14 mouse cellular contexts compared by ENCODE assay signal in the genomic region with DNA sequence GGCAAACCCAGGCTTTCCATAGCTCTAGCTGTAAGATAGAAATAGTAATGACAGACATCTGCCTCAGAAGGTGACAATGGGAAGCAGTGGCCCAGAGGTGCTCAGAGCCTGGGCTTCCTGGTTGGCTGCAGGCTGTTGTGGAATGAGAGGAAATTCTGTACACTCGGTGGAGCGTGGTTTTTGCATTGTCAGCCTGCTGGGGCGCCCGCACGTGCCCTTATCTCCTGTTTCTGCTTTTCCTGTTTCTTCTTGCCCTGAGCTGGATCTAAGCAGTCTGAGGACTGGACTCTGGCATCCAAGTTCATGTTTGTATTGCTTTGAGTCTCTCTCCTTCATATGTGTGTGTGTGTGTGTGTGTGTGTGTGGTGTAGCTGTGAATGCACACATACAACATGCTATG. TPM values are rescaled to one million over a fixed set of nuclear protein-coding genes. Genes with fewer than 3 reads are reported as not detected.
DNase-seq lines count a peak whose midpoint lies in the region; ATAC-seq and TF ChIP-seq lines count a peak whose summit lies in the region.
"Had no signal": no experiment of that assay in that cellular context is flagged by ENCODE, and none has a peak within 500 bp of the region (broad histone marks: within the 10 kb centered on the region; RNA-seq: fewer than 3 reads in every experiment).

No protein-coding gene starts in this region.

- WGBS in kidney, adult 2 months = 6% methylated on average over 5 of the region's 5 CpGs
- WGBS in liver, embryonic 13.5 days (ENCODE audit: insufficient replicate concordance) = 10% methylated on average over 5 of the region's 5 CpGs

- peak overlapping the region; percentile 78 for H3K27ac ChIP-seq in kidney, adult 2 months (ENCODE audit: insufficient read depth, low read depth, low read length)
- peak overlapping the region; percentile 50; the same call in 1 of the 2 replicates for H3K27ac ChIP-seq in liver, embryonic 13.5 days
- H3K27ac ChIP-seq: forebrain, embryonic 15.5 days; heart, embryonic 15.5 days; limb, embryonic 13.5 days had no signal

- no peaks in the 10 kb centered on the region for H3K36me3 ChIP-seq in kidney, adult 2 months (ENCODE audit: control insufficient read depth, insufficient read depth, low read length)
- no peaks in the 10 kb centered on the region for H3K36me3 ChIP-seq in liver, embryonic 13.5 days
- H3K36me3 ChIP-seq: forebrain, embryonic 15.5 days; heart, embryonic 15.5 days; limb, embryonic 13.5 days had no signal

- H3K4me2 ChIP-seq in liver, embryonic 13.5 days = no peak overlapping the region
- H3K4me2 ChIP-seq: forebrain, embryonic 15.5 days; heart, embryonic 15.5 days; limb, embryonic 13.5 days had no signal

- H3K4me3 ChIP-seq in kidney, adult 2 months (ENCODE audit: insufficient read depth, low read depth, low read length) = no peak overlapping the region
- no peak overlapping the region for H3K4me3 ChIP-seq in liver, embryonic 13.5 days (replicated peaks)
- H3K4me3 ChIP-seq: forebrain, embryonic 15.5 days; heart, embryonic 15.5 days; limb, embryonic 13.5 days had no signal

- no peak for TF ChIP-seq CTCF in kidney, adult 2 months (conservative IDR thresholded peaks at IDR 0.05; ENCODE audit: insufficient read depth, insufficient read length, low read depth, low read length)

- H3K9me3 ChIP-seq in liver, embryonic 13.5 days (replicated peaks) = no peaks in the 10 kb centered on the region
- H3K9me3 ChIP-seq: forebrain, embryonic 15.5 days; heart, embryonic 15.5 days; limb, embryonic 13.5 days had no signal

- peak; percentile 54 for ATAC-seq in liver, embryonic 13.5 days (ENCODE audit: low read depth)
- ATAC-seq: forebrain, embryonic 15.5 days; midbrain, embryonic 16.5 days had no signal

- no peak for TF ChIP-seq POLR2A in kidney, adult 2 months (IDR thresholded peaks at IDR 0.05; ENCODE audit: low read depth, low read length)

- no peak overlapping the region for H3K9ac ChIP-seq in liver, embryonic 13.5 days
- H3K9ac ChIP-seq: forebrain, embryonic 15.5 days; heart, embryonic 15.5 days; limb, embryonic 13.5 days had no signal

- peaks cover 44% of the 10 kb centered on the region for H3K4me1 ChIP-seq in kidney, adult 2 months (ENCODE audit: control insufficient read depth, insufficient read depth, low read length)
- H3K4me1 ChIP-seq in liver, embryonic 13.5 days (replicated peaks) = peaks cover 39% of the 10 kb centered on the region

- H3K27me3 ChIP-seq in kidney, adult 2 months (replicated peaks; ENCODE audit: control insufficient read depth, insufficient read depth, low read length) = no peaks in the 10 kb centered on the region
- 0 out of 2 replicates have a peak, but pooled peaks cover 3% of the 10 kb centered on the region for H3K27me3 ChIP-seq in liver, embryonic 13.5 days
- H3K27me3 ChIP-seq: forebrain, embryonic 15.5 days; heart, embryonic 15.5 days; limb, embryonic 13.5 days had no signal

- peak; percentile 18 for DNase-seq in cerebellum, adult 8-10 months
- DNase-seq in cerebellum, postnatal 10 days = no peak
- DNase-seq in 416B (ENCODE audit: low read depth) = peak; percentile 84
- DNase-seq in kidney, adult 2 months = peak; percentile 90
- peak; percentile 40 for DNase-seq in liver, embryonic 13.5 days
- no peak for DNase-seq in frontal cortex, adult 2 months (ENCODE audit: extremely low spot score in 1 of 2, low spot score in 1 of 2)
- DNase-seq in frontal cortex, postnatal 36 days (ENCODE audit: low spot score in 2 of 2) = no peak
- DNase-seq in testis, postnatal 14 days (ENCODE audit: low spot score) = no peak
- DNase-seq: adrenal gland, postnatal 36 days; cerebellum, adult 9-11 months had no signal

RNA-seq across cellular contexts. Expression of gene Gprc5c, which starts 24.3 kb away (rescaled TPM):
- 241 and 285 TPM in 2 replicates for polyA plus RNA-seq in kidney, adult 2 months (2012; rRNA removed)
- 11.3 and 12.8 TPM in 2 replicates for polyA plus RNA-seq in liver, embryonic 13.5 days (2015; fragmentation: Nextera tagmentation; extraction: Ambion mirVana)
- polyA plus RNA-seq in frontal cortex, adult 2 months (2012; rRNA removed) = 3.5 and 4.7 TPM in 2 replicates

RNA-seq across cellular contexts. Expression of gene Gpr142, which starts 28.0 kb away (rescaled TPM):
- not detected in 2 replicates for polyA plus RNA-seq in kidney, adult 2 months (2012; rRNA removed)
- not detected in 2 replicates for polyA plus RNA-seq in liver, embryonic 13.5 days (2015; fragmentation: Nextera tagmentation; extraction: Ambion mirVana)
- 0.08 TPM in 1 of 2 replicates, not detected in the other for polyA plus RNA-seq in frontal cortex, adult 2 months (2012; rRNA removed)
- polyA plus RNA-seq: forebrain, embryonic 15.5 days; heart, embryonic 15.5 days; limb, embryonic 13.5 days; midbrain, embryonic 16.5 days had no signal

RNA-seq across cellular contexts. Expression of gene Btbd17, which starts 30.9 kb away (rescaled TPM):
- polyA plus RNA-seq in kidney, adult 2 months (2012; rRNA removed) = 0.12 and 0.13 TPM in 2 replicates
- polyA plus RNA-seq in liver, embryonic 13.5 days (2015; fragmentation: Nextera tagmentation; extraction: Ambion mirVana) = 0.07 and 0.13 TPM in 2 replicates
- 55.1 and 55.7 TPM in 2 replicates for polyA plus RNA-seq in frontal cortex, adult 2 months (2012; rRNA removed)

Comparison
In these comparisons a context has a peak if more than half of its experiments do, and no peak if none do; other contexts are left out.
1. DNase-seq: peak in cerebellum, adult 8-10 months (single experiment), 416B (single experiment), kidney, adult 2 months (single experiment) and liver, embryonic 13.5 days (single experiment); none in cerebellum, postnatal 10 days (0 of 2), frontal cortex, adult 2 months (0 of 2), frontal cortex, postnatal 36 days (0 of 2) and testis, postnatal 14 days (single experiment).
2. RNA of gene Gprc5c, which starts 24.3 kb away (polyA plus RNA-seq): 241 to 285 TPM in kidney, adult 2 months; 11.3 to 12.8 TPM in liver, embryonic 13.5 days and 3.5 to 4.7 TPM in frontal cortex, adult 2 months; every median in the first group is over 10 times any median in the second.
3. RNA of gene Btbd17, which starts 30.9 kb away (polyA plus RNA-seq): 55.1 to 55.7 TPM in frontal cortex, adult 2 months; 0.12 to 0.13 TPM in kidney, adult 2 months and 0.07 to 0.13 TPM in liver, embryonic 13.5 days; every median in the first group is over 10 times any median in the second.